Mouse (Mus musculus) frontal cortex, postnatal 14 days (tissue): ENCODE data around the gene Aurkb.
"Not testable (repeated sequence)": the region's sequence is repeated elsewhere in the genome, so short reads cannot be mapped to it uniquely, and the experiment has no call there.

Experiments used
- DNase-seq, 2 experiments: peaks; one replicate each; pipeline ENCODE4 v3.0.0; 2022; ENCODE audit warnings: low spot score in 2 of 2

Aurkb gene

GRCm38 (mm10) chr11:69045531-69046394 lies at the start of gene Aurkb:
TSS of gene Aurkb (plus strand) at chr11:69045647.
- DNase-seq: peak in 1 of 2 experiments; percentile 66

GRCm38 (mm10) chr11:68997080-68997479 lies 48.4 kb upstream of the Aurkb start:
- DNase-seq: no peak

- DNase-seq: not testable (repeated sequence)
These were observed 42.7 kb upstream of the Aurkb start for GRCm38 (mm10) chr11:69002782-69003181.

GRCm38 (mm10) chr11:69003592-69003991 lies 41.9 kb upstream of the Aurkb start:
- DNase-seq: no peak

GRCm38 (mm10) chr11:69005193-69005592 lies 40.3 kb upstream of the Aurkb start:
- DNase-seq: no peak

- DNase-seq: not testable (repeated sequence)
These were observed 38.9 kb upstream of the Aurkb start for GRCm38 (mm10) chr11:69006575-69006974.

- peak; percentile 87 to 91 for DNase-seq
These were observed 37.0 kb upstream of the Aurkb start, which contains the start of gene Pfas for GRCm38 (mm10) chr11:69008182-69009121. TSS of gene Pfas (minus strand) at chr11:69008460.

GRCm38 (mm10) chr11:69009508-69009907 lies 35.9 kb upstream of the Aurkb start:
- DNase-seq: no peak

GRCm38 (mm10) chr11:69010400-69011323 lies 34.8 kb upstream of the Aurkb start:
- DNase-seq: no peak

- DNase-seq: not testable (repeated sequence)
These were observed 34.0 kb upstream of the Aurkb start for GRCm38 (mm10) chr11:69011445-69011844.

GRCm38 (mm10) chr11:69012071-69012601 lies 33.3 kb upstream of the Aurkb start:
- peak; percentile 75 to 80 for DNase-seq

- DNase-seq: peak; percentile 81 to 85
These were observed 29.6 kb upstream of the Aurkb start, which contains the start of gene Ctc1 for GRCm38 (mm10) chr11:69015644-69016441. TSS of gene Ctc1 (plus strand) at chr11:69015911.

- no peak for DNase-seq
These were observed 28.7 kb upstream of the Aurkb start for GRCm38 (mm10) chr11:69016755-69017154.

- no peak for DNase-seq
These were observed 24.8 kb upstream of the Aurkb start for GRCm38 (mm10) chr11:69020691-69021090.

- no peak for DNase-seq
These were observed 18.9 kb upstream of the Aurkb start for GRCm38 (mm10) chr11:69026562-69026961.

- DNase-seq: no peak
These were observed 16.6 kb upstream of the Aurkb start for GRCm38 (mm10) chr11:69028805-69029204.

GRCm38 (mm10) chr11:69033552-69033951 lies 11.9 kb upstream of the Aurkb start:
- DNase-seq: no peak

GRCm38 (mm10) chr11:69034585-69034984 lies 10.9 kb upstream of the Aurkb start:
- no peak for DNase-seq

GRCm38 (mm10) chr11:69035411-69035810 lies 10.0 kb upstream of the Aurkb start:
- no peak for DNase-seq

- DNase-seq: peak; percentile 83 to 87
These were observed 9.6 kb upstream of the Aurkb start for GRCm38 (mm10) chr11:69035849-69036248.
